Mouse (Mus musculus): Measurements from ENCODE around the gene Slc38a11. TPM values are rescaled to one million over a fixed set of nuclear protein-coding genes. Genes with fewer than 3 reads are reported as not detected.
A peak's percentile ranks its signal among the peaks of the same experiment; 100 is the strongest.

The Slc38a11 gene
- polyA plus RNA-seq, 1 experiment from 2014 or later, result 1.1 TPM

GRCm38 (mm10) chr2:65316721-65317120, 47.1 kb downstream of the Slc38a11 start:
- H3K9ac ChIP-seq, result no peak overlapping the region

GRCm38 (mm10) chr2:65311250-65311649, 52.6 kb downstream of the Slc38a11 start:
- H3K4me2 ChIP-seq, result no peak overlapping the region
- no peaks in the 10 kb centered on the region for H3K27me3 ChIP-seq
- H3K27ac ChIP-seq, result no peak overlapping the region
- H3K4me1 ChIP-seq, result no peaks in the 10 kb centered on the region
- no peaks in the 10 kb centered on the region for H3K36me3 ChIP-seq (replicated peaks)
- no peak overlapping the region for H3K4me3 ChIP-seq (replicated peaks)
- no peak for ATAC-seq (ENCODE audit: low FRiP score)
- 58% methylated on average over 3 of the region's 3 CpGs for WGBS
- H3K9me3 ChIP-seq, result no peaks in the 10 kb centered on the region
- no peak overlapping the region for H3K9ac ChIP-seq

More at GRCm38 (mm10) chr2:65316721-65317120, 47.1 kb downstream of the Slc38a11 start:
- Histone ChIP-seq H3K4me3 (replicated peaks) (no peak overlapping the region), H3K4me2 (no peak overlapping the region), H3K4me1 (peaks cover 2% of the 10 kb centered on the region), H3K27me3 (no peaks in the 10 kb centered on the region), H3K36me3 (replicated peaks) (no peaks in the 10 kb centered on the region), H3K9me3 (no peaks in the 10 kb centered on the region), H3K27ac (no peak overlapping the region)
- WGBS, result 93% methylated on average over 12 of the region's 12 CpGs
- ATAC-seq (ENCODE audit: low FRiP score), result no peak

GRCm38 (mm10) chr2:65296541-65296940, 67.3 kb downstream of the Slc38a11 start:
- no peaks in the 10 kb centered on the region for H3K27me3 ChIP-seq
- no peak overlapping the region for H3K4me2 ChIP-seq
- 27% methylated on average over 2 of the region's 2 CpGs for WGBS
- no peak for ATAC-seq (ENCODE audit: low FRiP score)
- H3K4me1 ChIP-seq, result no peaks in the 10 kb centered on the region
- no peaks in the 10 kb centered on the region for H3K36me3 ChIP-seq (replicated peaks)
- no peak overlapping the region for H3K27ac ChIP-seq
- no peak overlapping the region for H3K9ac ChIP-seq
- H3K9me3 ChIP-seq, result no peaks in the 10 kb centered on the region
- H3K4me3 ChIP-seq (replicated peaks), result no peak overlapping the region

- H3K4me2 ChIP-seq, result no peak overlapping the region
- H3K9ac ChIP-seq, result no peak overlapping the region
- H3K4me3 ChIP-seq (replicated peaks), result no peak overlapping the region
- no peaks in the 10 kb centered on the region for H3K9me3 ChIP-seq
- H3K27ac ChIP-seq, result no peak overlapping the region
- H3K27me3 ChIP-seq, result no peaks in the 10 kb centered on the region
- ATAC-seq (ENCODE audit: low FRiP score), result no peak
- H3K36me3 ChIP-seq (replicated peaks), result no peaks in the 10 kb centered on the region
- H3K4me1 ChIP-seq, result no peaks in the 10 kb centered on the region
- 83% methylated on average over 8 of the region's 8 CpGs for WGBS
These were observed 69.7 kb downstream of the Slc38a11 start for GRCm38 (mm10) chr2:65294092-65294491.

GRCm38 (mm10) chr2:65293411-65293810, 70.4 kb downstream of the Slc38a11 start:
- H3K4me2 ChIP-seq, result no peak overlapping the region
- no peaks in the 10 kb centered on the region for H3K27me3 ChIP-seq
- H3K9me3 ChIP-seq, result no peaks in the 10 kb centered on the region
- no peaks in the 10 kb centered on the region for H3K36me3 ChIP-seq (replicated peaks)
- no peak for ATAC-seq (ENCODE audit: low FRiP score)
- H3K9ac ChIP-seq, result no peak overlapping the region
- no peaks in the 10 kb centered on the region for H3K4me1 ChIP-seq
- 93% methylated on average over 8 of the region's 8 CpGs for WGBS
- H3K27ac ChIP-seq, result no peak overlapping the region
- H3K4me3 ChIP-seq (replicated peaks), result no peak overlapping the region

- ATAC-seq (ENCODE audit: low FRiP score), result no peak
- WGBS, result 87% methylated on average over 4 of the region's 4 CpGs
These were observed 74.1 kb downstream of the Slc38a11 start for GRCm38 (mm10) chr2:65289721-65290120.

GRCm38 (mm10) chr2:65288696-65289095, 75.1 kb downstream of the Slc38a11 start:
- Histone ChIP-seq H3K4me1 (peaks cover 4% of the 10 kb centered on the region; the same call in 1 of the 2 replicates), H3K4me3 (replicated peaks) (no peak overlapping the region), H3K9ac (no peak overlapping the region), H3K36me3 (replicated peaks) (no peaks in the 10 kb centered on the region), H3K9me3 (no peaks in the 10 kb centered on the region), H3K27me3 (no peaks in the 10 kb centered on the region), H3K27ac (no peak overlapping the region), H3K4me2 (no peak overlapping the region)
- ATAC-seq (ENCODE audit: low FRiP score), result no peak
- WGBS, result 95% methylated on average over 1 of the region's 1 CpGs

More at GRCm38 (mm10) chr2:65289721-65290120, 74.1 kb downstream of the Slc38a11 start:
- Histone ChIP-seq H3K4me3 (replicated peaks) (no peak overlapping the region), H3K27me3 (no peaks in the 10 kb centered on the region), H3K4me2 (no peak overlapping the region), H3K9me3 (no peaks in the 10 kb centered on the region), H3K4me1 (peaks cover 4% of the 10 kb centered on the region; the same call in 1 of the 2 replicates), H3K27ac (no peak overlapping the region), H3K36me3 (replicated peaks) (no peaks in the 10 kb centered on the region), H3K9ac (no peak overlapping the region)

GRCm38 (mm10) chr2:65285380-65285779, 78.5 kb downstream of the Slc38a11 start:
- 51% methylated on average over 3 of the region's 3 CpGs for WGBS
- ATAC-seq (ENCODE audit: low FRiP score), result no peak
- no peak overlapping the region for H3K4me3 ChIP-seq (replicated peaks)

GRCm38 (mm10) chr2:65282979-65283378, 80.9 kb downstream of the Slc38a11 start:
- WGBS, result 91% methylated on average over 6 of the region's 6 CpGs
- no peak overlapping the region for H3K4me3 ChIP-seq (replicated peaks)
- no peak overlapping the region for H3K9ac ChIP-seq
- no peak overlapping the region for H3K4me2 ChIP-seq
- no peaks in the 10 kb centered on the region for H3K27me3 ChIP-seq
- H3K9me3 ChIP-seq, result no peaks in the 10 kb centered on the region
- no peak for ATAC-seq (ENCODE audit: low FRiP score)
- H3K27ac ChIP-seq, result no peak overlapping the region
- H3K4me1 ChIP-seq, result peaks cover 4% of the 10 kb centered on the region; the same call in 1 of the 2 replicates
- H3K36me3 ChIP-seq (replicated peaks), result no peaks in the 10 kb centered on the region

More at GRCm38 (mm10) chr2:65285380-65285779, 78.5 kb downstream of the Slc38a11 start:
- Histone ChIP-seq H3K36me3 (replicated peaks) (no peaks in the 10 kb centered on the region), H3K4me2 (no peak overlapping the region), H3K9me3 (no peaks in the 10 kb centered on the region), H3K27ac (no peak overlapping the region), H3K4me1 (peaks cover 4% of the 10 kb centered on the region; the same call in 1 of the 2 replicates), H3K9ac (no peak overlapping the region), H3K27me3 (no peaks in the 10 kb centered on the region)

- Histone ChIP-seq H3K36me3 (replicated peaks) (no peaks in the 10 kb centered on the region), H3K4me2 (no peak overlapping the region), H3K27me3 (no peaks in the 10 kb centered on the region), H3K9me3 (no peaks in the 10 kb centered on the region), H3K4me1 (no peaks in the 10 kb centered on the region), H3K9ac (no peak overlapping the region), H3K27ac (no peak overlapping the region), H3K4me3 (replicated peaks) (no peak overlapping the region)
- no peak for ATAC-seq (ENCODE audit: low FRiP score)
- 36% methylated on average over 4 of the region's 4 CpGs for WGBS
These were observed 84.7 kb downstream of the Slc38a11 start for GRCm38 (mm10) chr2:65279029-65279690.

- ATAC-seq (ENCODE audit: low FRiP score), result peak; percentile 84; the same call in 1 of the 2 replicates
- 29% methylated on average over 6 of the region's 6 CpGs for WGBS
These were observed 88.3 kb downstream of the Slc38a11 start for GRCm38 (mm10) chr2:65275443-65276061.

GRCm38 (mm10) chr2:65273910-65274309, 89.9 kb downstream of the Slc38a11 start:
- no peak for ATAC-seq (ENCODE audit: low FRiP score)
- no peak overlapping the region for H3K9ac ChIP-seq
- 31% methylated on average over 2 of the region's 2 CpGs for WGBS

More at GRCm38 (mm10) chr2:65275443-65276061, 88.3 kb downstream of the Slc38a11 start:
- no peaks in the 10 kb centered on the region for H3K4me1 ChIP-seq
- peaks cover 6% of the 10 kb centered on the region; the same call in 1 of the 2 replicates for H3K27me3 ChIP-seq
- H3K36me3 ChIP-seq (replicated peaks), result no peaks in the 10 kb centered on the region
- H3K9me3 ChIP-seq, result no peaks in the 10 kb centered on the region
- no peak overlapping the region for H3K27ac ChIP-seq
- no peak overlapping the region for H3K4me2 ChIP-seq
- no peak overlapping the region for H3K4me3 ChIP-seq (replicated peaks)
- H3K9ac ChIP-seq, result no peak overlapping the region

More at GRCm38 (mm10) chr2:65273910-65274309, 89.9 kb downstream of the Slc38a11 start:
- Histone ChIP-seq H3K4me3 (replicated peaks) (no peak overlapping the region), H3K27me3 (peaks cover 6% of the 10 kb centered on the region; the same call in 1 of the 2 replicates), H3K36me3 (replicated peaks) (no peaks in the 10 kb centered on the region), H3K9me3 (no peaks in the 10 kb centered on the region), H3K27ac (no peak overlapping the region), H3K4me1 (no peaks in the 10 kb centered on the region), H3K4me2 (no peak overlapping the region)
